Mouse (Mus musculus) brain, embryonic 14.5 days (tissue): ENCODE results near the gene Rnf8. TPM values are rescaled to one million over a fixed set of nuclear protein-coding genes. Genes with fewer than 3 reads are reported as not detected.
"Not testable (repeated sequence)": the region's sequence is repeated elsewhere in the genome, so short reads cannot be mapped to it uniquely, and the experiment has no call there.

ENCODE experiments used
- DNase-seq: peaks from one replicate; pipeline ENCODE4 v3.0.0-alpha.2; 2011; ENCODE audit warnings: low read depth
- CTCF ChIP-seq: fragments of 200-500 bp; IDR thresholded peaks from 2 replicates; pipeline ENCODE4 v1.5.1; 2012; ENCODE audit warnings: inconsistent platforms, mild to moderate bottlenecking, moderate library complexity, borderline replicate concordance; ENCODE audit not compliant: insufficient read depth, insufficient read length; ENCODE audit errors: extremely low read depth
- POLR2A ChIP-seq: fragments of 200-500 bp; IDR thresholded peaks from 2 replicates; pipeline ENCODE4 v1.6.1; 2012; ENCODE audit warnings: mild to moderate bottlenecking, inconsistent platforms, borderline replicate concordance; ENCODE audit not compliant: poor library complexity, insufficient read depth, insufficient read length, severe bottlenecking; ENCODE audit errors: extremely low read depth
- polyA plus RNA-seq: library from polyadenylated mRNA; depleted of rRNA; stranded (reverse); fragments of >200 nt; gene quantifications from 2 replicates; pipeline ENCODE4 v1.2.3, GENCODE M21; 2012

The Rnf8 gene
- polyA plus RNA-seq, 1 experiment = 57.7 TPM

DNA sequence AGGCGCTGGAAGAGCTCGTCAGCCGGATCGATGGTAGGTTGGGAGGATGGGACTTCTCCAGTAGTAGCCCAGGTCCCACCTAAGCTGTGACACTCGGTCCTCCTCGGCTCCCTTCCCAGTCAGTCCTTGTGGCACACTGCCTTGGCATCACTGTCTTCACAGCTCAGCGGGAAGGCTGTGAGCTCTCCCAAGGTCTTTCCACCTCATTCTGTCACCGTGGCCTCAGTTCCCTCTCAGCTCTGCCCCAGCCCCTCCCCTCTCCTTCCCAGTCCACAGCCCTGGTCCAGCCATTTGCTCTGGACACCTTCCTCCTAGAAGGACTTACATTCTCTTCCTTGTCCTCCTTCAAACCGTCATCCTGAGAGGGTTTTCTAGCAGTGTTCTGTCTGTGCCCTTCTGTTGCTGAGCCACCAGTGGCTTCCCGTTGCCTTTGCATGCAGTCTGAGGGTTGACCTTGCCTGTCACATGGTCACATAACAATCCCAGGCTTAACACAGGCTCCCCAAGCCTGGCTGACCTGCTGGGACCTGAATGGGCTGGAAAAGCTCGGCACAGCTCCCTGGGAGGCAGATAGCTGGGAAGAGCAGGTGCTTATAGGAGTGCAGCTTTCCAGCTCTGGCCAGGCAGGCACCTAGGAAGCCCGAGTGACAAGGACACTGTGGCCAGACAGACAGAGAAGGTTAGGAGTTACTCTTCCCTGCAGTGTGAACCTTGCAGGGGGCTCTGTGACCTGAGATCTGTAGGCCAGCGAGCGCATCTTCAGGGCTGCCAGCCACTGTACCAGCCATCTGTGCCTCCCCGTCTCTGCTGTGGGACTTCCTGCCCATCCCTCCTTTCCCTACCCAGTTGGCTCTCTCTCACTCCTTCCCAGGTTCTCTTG lies 18.5 kb upstream of the Rnf8 start:
- TF ChIP-seq CTCF (no peak), POLR2A (no peak)
- DNase-seq = no peak

DNA sequence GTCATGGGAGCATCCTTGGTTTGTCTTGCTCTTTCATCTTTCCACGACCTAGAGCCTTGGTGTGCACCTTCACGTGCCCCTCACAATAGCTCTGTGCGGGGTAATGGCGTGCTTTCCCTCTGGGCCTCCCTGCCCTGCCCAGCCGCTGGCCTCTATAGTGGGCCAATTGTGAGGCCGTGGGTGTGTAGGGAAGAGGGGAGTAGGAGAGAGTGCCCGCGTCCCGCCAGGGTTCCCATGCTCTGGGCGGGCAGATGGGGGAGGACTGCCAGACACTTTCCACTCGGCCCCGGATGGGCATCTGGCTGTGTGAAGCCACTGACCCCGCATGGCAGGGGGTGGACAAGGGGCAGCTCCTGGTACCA lies 17.8 kb upstream of the Rnf8 start:
- TF ChIP-seq POLR2A (no peak), CTCF (no peak)
- DNase-seq = no peak

DNA sequence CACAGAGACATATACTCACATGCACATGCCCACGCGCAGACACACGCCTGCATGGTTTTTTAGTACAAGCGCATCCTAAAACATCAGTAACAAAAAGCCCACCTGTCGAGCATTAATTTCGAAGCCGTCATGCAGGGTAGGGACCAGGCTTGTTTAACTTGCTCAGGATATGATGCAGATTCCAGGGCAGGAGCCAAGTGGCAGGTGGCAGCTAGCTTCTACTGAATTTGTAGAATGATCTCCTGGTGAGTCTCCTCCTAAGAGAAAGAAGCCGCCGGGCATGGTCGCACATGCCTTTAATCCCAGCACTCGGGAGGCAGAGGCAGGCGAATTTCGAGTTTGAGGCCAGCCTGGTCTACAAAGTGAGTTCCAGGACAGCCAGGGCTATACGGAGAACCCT lies 15.5 kb upstream of the Rnf8 start:
- no peak for TF ChIP-seq CTCF
- no peak for TF ChIP-seq POLR2A
- DNase-seq = no peak

DNA sequence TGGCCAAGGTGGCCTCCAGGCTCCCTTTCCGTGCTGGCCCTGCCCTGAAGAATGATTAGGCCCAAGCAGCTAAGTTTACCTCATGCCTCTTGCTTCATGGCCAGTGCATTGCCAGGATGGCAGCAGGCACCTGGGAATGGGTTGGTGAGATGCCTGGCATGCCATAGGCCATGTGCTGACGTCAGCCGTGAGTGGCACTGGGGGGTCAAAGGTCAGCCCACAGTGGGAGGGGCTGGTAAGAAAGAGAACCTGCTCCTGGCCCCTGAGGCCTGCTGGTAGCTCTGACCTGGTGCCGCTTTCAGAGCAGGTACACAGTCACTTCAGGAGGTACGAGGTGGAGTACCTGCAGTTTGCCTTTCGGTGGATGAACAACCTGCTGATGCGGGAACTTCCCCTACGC lies 15.1 kb upstream of the Rnf8 start:
- TF ChIP-seq POLR2A (no peak), CTCF (no peak)
- DNase-seq = no peak

DNA sequence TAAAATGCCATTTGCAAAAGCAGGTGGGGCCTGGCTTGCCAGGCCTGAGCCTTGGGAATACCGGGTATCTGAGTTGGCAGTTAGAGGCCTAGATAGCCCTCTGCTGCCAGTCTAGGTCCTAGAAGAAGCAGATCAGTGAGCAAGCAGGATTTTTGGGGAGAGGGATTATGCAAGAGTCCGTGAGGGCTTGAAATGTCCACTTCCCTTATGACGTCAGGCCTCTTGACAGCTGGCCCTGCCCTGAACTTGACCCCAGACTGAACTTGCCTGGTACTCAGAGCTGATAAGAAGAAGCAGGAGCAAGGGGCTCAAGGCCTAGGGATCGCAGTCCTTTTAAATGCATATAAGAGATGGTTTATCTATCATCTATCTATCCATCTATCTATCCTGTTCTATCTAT lies 13.2 kb upstream of the Rnf8 start:
- no peak for DNase-seq
- TF ChIP-seq POLR2A (no peak), CTCF (no peak)

DNA sequence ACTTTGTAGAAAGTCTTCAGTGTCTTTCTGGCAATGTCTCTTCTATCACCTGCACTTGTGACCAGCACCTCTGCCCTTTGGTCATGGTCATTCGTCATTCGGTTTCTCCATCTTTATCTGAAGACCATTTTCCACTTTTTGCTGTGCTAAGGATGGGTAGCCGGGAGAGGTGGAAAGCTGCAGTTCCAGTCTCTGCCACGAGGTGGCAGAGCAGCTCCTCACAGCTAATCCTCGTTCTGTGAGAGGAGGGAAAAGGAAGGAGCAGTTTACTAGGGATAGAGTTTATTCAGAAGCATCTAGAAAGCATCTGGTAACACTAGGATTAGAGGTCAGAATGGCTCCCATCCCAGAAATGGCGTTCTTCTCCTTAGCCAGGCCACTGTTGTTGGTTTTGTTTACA lies 11.3 kb upstream of the Rnf8 start:
- peak; percentile 81 for DNase-seq
- TF ChIP-seq CTCF (peak; percentile 97), POLR2A (no peak)

DNA sequence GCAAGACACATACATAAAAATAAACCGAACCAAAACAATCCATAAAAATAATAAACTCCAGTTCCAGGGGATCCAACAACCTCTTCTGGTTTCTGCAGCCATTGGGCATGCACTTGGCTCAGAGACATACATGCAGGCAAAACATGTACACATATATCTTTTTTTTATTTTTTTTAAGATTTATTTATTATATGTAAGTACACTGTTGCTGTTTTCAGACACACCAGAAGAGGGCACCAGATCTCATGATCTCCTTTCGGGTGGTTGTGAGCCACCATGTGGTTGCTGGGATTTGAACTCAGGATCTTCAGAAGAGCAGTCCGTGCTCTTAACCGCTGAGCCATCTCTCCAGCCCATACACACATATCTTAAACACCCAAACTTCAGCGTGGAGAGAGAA lies 1.1 kb upstream of the Rnf8 start:
- DNase-seq = not testable (repeated sequence)

DNA sequence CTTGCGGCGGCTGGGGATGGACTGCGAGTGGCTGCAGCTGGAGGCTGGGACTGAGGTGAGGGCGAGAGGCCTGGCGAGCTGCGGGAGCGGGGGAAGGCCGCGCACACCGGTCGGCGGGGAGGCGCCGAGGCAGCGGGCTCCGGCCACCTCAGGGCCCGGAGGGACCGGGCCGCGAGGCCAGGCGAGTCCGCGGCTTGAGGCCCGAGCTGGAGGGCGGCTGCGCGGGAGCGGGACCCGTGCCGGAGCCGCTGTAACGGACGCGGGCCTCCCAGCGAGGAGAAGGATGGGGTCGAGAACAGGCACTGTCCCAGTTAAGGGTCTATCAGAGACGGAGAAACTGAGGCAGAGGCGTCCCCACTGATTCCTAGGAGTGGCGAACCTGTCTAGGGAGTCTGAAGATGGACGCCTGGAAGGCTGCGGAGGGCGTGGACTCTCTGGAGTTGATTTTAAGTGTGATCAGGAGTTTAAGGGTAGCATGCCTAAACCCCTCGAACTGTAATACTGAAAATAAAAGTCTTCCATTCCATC lies 498 bp downstream of the Rnf8 start:
- peak; percentile 29 for DNase-seq
- no peak for TF ChIP-seq CTCF
- no peak for TF ChIP-seq POLR2A

DNA sequence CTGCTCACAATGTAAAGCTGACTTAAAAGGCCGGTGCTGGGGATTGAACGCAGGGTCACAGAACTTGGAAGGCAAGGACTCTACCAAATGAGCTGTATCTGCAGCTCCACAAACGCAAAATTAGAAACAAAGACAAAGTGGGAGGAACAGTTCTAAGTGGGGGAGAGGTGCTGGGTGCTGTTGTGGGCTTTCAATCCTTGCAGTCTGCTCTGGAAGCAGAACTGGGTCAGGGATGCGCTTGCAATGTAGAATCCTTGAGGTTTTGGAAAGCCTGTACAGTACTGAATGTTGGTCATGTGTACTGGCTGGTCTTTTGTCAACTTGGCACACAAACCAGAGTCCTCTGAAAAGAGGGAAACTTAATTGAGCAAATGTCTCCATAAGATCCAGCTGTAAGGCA lies 1.0 kb downstream of the Rnf8 start:
- peak; percentile 66 for DNase-seq
- TF ChIP-seq POLR2A (no peak), CTCF (no peak)

DNA sequence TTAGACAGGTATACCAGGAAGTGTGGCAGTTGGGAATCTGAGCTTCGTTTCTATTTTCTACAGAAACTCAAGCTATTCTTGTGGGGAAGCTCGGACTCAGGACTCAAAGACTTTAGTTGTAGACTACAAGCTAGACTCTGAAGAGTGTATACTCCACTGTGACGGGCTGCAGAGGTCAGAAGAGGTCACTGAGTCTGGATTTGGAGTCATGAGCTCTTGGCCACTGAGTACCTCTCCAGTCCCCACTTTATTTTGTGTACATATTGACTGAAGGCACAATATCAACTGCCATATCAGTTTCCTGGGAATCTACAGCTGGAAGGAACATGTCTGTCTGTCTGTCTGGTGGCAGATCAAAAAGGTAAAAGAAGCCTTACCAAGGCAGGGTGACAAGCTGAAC lies 4.6 kb downstream of the Rnf8 start:
- DNase-seq = no peak
- no peak for TF ChIP-seq CTCF
- TF ChIP-seq POLR2A = no peak

DNA sequence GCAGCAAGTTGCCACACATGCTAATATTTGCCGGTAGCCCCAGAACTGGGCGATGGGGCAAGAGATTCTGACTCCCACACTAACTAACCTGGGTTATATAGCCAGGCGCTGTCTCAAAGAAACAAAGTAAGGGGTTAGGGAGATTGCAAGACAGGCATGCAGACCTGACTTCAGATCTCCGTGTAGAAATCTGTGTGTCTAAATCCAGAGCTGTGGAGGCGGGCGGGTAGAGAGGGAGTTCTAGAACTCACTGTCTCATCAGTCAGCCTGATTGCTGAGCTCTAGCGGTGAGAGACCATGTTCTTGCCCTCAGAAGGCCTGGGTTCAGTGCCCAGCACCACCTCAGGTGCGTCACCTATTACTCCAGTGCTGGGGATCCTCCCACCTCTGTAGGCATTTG lies 8.9 kb downstream of the Rnf8 start:
- no peak for DNase-seq
- no peak for TF ChIP-seq POLR2A
- no peak for TF ChIP-seq CTCF

DNA sequence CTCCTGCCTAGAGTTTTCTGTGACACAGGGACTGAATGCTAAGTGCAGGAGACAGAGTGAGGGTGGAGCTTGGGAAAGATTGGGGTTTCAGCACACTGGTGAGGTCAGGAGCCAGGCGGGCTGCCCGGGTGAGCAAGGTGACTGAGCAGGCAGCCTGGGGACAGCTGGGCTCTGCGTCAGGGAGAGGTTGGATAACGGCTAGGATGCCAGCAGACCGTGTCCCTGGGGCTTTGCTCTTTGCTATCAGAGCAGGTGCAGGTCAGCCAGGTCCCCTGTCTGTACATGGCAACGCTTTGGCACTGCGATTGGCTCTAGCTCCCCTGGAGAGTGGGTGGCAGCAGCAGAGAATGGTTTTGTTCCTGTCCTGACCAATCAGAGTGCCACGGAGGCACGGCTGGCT lies 12.7 kb downstream of the Rnf8 start:
- no peak for TF ChIP-seq CTCF
- TF ChIP-seq POLR2A = no peak

DNA sequence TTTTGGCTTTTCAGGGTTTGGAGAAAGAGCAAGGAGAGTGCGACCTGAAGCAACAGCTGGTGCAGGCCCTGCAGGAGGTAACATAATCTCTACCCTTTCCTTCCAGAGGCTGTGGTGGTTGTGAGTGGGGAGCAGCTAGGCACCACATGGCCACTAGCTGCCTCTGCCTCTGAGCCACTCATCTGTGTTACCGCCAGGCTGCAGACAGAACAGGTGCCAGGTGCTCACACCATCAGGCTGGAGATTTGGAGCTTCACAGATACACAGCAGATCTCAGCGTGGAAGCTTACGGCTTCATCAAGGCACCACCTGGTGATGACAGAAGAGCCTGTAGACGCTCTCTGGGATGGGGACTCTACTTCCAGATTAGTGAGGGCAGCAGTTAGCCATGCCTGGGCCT lies 14.4 kb downstream of the Rnf8 start:
- DNase-seq = no peak
- TF ChIP-seq POLR2A = no peak
- no peak for TF ChIP-seq CTCF

More for the DNA sequence above, 12.7 kb downstream of the Rnf8 start:
- no peak for DNase-seq

DNA sequence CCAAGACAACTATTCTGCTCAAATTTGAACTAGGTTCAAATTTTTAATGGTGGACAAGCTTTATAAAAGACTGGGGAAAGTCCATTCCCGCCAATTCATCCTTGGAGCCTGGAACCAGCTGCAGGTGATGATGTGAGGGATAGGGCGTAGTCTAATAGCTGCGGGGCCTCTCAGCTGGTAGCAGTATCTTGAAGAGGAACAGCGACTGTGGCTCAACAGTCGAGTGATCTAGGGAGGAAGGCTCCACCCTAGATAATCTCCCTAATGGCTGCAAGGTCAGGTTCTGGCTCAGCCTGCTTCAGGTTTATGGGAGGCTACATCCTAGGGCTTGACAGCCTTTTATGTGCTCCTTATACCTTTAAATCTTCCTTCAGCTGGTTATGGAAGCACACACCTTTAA lies 15.0 kb downstream of the Rnf8 start:
- no peak for DNase-seq
- TF ChIP-seq POLR2A = no peak
